Mouse (Mus musculus) inflammation-experienced regulatory T-cells, adult 6 months (primary cell): Measurements from ENCODE around the gene Tm7sf3. TPM values are rescaled to one million over a fixed set of nuclear protein-coding genes. Genes with fewer than 3 reads are reported as not detected.
"Not testable (repeated sequence)": the region's sequence is repeated elsewhere in the genome, so short reads cannot be mapped to it uniquely, and the experiment has no call there.

Experiments
- ATAC-seq: one replicate; pipeline ENCODE4 v1.8.0; 2017
- polyA plus RNA-seq, 3 experiments: library from polyadenylated mRNA; unstranded; fragments of 100-300 nt; shearing (Covaris generic); gene quantifications; one replicate each; pipeline ENCODE4 v1.2.1; 2017

Gene Tm7sf3
- polyA plus RNA-seq, 3 experiments from 2014 or later: 2.0 to 3.6 (median 3.0) TPM

DNA sequence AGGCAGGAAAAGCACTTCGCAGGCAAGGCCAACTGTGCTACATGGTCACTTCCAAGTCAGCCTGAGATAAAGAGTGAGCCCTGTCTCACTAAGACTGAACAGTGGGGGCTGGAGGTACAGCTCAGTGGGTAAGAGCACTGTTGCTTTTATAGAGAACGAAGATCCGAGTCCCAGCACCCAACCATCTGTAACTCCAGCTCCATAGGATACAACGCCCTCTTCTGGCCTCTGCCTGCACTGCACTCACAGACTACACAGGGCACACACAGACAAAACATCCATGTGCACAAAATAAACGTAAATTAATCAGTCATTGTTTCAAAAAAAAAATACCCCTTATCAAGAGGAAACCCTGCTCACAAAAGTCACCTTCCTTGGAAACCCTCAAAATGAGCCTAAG is 28.7 kb downstream of the Tm7sf3 start:
- ATAC-seq: no peak

DNA sequence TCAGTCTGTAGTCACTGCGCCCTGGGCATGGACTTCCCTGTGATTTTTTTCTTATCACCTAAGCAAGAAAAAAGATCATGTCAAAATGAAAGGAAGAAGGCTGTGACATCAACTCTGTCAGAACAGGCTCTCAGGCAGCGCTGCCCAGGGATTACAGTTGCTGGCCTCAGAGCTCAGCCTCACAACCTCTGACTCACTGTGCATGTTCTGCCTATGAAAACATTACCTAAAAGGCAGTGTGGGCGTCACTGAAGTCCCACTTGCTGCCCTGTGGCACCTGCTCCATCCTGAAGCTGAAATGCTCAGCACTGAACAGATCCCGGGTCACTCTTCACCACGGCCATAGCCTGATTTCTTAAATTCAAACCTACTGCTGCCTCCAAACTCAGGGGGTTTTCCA is 29.9 kb downstream of the Tm7sf3 start:
- no peak for ATAC-seq

DNA sequence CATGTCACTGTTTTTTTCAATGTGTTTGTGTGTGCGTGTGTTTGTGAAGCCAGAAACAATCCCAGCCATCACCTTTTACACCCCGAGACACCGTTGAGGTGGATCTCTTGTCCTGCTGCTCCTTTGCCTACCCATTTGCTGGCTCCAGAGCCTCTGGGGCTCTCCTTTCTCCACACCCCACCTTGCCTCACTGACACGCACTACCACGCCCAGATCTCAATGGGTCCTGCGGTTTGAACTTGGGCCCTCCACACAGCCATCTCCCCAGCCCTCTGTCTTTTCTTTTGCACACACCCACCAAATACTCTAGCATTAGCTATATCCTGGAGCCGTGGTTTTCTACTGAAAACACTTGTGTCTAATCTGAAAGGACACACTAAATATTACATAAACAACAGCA is 30.7 kb downstream of the Tm7sf3 start:
- no peak for ATAC-seq

DNA sequence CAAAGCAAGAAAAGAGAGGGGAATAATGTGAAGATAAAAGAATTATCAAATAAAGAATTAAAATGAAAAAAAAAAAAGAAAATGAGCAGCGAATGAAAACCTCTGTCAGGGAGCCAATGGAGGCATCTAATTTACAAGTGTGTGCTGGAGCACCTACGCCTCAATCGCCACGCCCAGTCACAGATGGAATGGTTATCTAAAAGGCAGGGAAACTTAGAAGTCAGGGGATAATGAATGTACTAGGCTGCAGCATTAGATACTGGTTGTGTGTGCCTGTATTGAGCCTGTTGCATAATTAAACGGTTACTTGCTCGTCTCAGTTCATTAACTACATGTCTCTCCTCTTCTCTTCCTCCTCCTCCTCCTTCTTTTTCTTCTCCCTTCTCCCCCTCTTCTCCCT is 31.2 kb downstream of the Tm7sf3 start:
- ATAC-seq: no peak

DNA sequence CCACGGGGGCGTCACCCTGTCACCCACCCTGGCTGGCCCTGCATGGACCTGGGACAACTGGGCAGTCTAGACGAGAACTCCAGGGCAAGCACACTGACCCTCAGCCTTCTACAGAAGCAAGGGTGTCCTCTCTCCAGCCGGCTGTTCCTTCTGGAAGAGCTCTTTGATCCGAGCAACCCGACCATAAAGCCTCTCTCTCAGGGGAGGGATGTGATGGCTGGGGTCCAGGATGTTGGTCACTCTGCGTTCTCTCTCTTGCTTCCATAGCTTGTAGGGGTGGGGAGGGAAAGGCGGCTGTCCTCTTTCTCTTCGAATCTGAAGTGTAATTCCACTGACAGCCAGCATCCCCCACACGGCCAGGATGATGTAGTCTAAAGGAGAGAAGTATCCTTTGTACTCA is 39.0 kb downstream of the Tm7sf3 start:
- no peak for ATAC-seq

DNA sequence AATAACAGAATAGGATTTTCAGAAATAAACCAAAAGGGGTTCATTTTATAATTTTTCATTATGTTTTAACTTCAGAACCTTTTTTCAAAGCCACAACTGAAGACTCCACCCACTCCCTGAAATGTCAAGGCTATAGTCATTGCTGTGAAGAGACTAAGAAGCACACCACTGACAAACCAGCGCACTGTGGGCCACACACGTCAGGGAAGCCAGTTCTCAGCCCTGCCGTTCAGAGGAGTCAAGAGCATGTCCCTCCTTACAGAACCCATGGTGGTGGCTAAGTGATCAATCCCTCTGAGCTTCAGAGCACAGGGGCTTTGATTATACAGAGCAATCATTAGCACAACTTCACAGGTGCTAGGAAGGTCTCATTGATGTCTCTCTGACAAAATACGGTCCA is 40.0 kb downstream of the Tm7sf3 start:
- no peak for ATAC-seq

DNA sequence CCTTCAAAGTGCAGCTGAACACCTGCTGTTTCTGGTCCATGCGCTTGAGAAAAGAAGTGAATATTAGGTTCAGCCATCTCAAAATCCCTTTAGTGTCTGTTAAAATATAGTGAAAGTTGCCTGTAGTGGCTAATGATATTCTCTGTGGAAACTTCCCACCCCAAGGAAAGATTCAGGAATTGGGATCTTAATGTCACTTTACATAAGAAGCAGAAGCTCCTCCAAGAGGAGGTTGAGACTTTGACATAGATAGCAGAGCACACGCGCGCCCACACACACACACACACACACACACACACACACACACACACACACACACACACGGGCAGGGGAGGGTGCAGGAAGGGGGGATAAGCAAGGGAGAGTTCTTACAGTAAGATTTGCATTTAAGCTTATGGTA is 57.5 kb downstream of the Tm7sf3 start:
- ATAC-seq: no peak

DNA sequence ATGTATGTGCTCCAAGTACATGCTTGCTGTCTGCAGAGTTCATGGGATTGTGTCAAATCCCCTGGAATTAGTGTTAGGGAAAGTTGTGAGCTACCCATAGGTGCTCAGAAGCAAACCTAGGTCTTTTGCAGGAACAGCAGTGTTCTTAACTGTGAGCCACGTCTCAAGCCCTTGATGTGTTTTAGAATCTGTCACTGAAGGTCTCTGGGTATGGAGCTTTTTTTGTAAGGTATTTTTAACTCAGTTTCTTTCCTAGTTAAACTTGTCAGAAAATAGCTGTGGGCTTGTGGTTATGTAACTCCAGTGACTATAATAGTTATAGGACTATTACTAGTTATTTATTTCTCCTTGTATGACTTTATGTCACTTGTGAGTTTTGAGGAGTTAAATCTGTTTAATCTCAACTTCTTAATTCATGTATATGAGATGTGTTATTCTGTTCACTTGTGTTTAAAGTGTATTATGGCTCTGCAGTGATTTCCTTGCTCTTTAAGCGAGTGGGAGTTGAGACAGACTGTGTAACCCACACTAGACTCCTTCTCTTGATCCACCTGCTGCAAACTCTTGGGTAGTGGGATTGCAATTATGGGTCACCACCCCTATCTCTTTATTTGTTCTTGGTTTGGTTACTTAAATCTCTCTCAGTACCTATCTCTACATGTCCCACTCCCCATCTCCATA is 59.1 kb downstream of the Tm7sf3 start:
- no peak for ATAC-seq

DNA sequence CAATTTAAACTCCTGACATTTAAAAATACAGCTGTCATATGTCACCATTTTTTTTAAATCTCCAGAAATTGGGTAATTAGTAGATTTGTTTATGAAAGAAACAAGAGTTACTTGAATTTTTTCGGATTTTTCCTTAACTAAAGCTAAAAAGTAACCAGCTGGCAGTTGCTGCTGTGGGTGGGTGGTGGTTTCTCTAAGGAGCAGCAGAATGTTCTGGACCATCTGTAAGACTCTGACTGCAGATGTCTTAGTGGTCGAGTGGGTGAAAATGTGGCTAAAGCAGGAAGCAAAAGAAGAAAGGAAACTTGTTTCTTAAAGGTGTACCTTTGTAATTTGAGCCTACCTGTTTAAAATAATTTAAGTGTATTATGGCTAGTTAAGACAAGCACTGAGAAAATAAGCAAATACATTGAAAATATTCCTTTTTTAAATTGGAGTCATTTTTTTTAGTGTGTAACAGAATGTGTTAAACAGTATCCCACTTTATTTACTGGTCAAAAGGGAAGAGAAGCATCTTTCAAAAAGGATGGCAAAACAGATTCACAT is 62.2 kb downstream of the Tm7sf3 start:
- ATAC-seq: no peak

DNA sequence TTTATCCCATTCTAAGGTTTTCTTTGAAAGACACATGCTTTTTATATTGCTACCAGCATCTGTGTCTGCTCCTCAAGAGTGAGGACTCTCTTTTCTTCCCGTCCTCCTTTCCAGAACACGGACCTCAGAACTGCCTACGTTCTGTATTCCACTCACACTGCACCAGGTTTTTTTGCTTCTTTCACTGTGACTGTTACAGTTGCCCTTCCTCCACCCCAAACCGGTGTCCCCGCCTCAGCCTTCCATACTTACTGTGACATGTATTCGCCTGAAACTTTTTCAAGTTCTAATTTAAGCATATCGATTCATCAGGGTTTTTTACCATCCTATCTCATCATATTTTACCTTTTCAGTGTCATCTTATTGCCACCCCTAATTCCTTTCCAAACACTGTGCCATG is 64.0 kb downstream of the Tm7sf3 start:
- ATAC-seq: peak; percentile 5

DNA sequence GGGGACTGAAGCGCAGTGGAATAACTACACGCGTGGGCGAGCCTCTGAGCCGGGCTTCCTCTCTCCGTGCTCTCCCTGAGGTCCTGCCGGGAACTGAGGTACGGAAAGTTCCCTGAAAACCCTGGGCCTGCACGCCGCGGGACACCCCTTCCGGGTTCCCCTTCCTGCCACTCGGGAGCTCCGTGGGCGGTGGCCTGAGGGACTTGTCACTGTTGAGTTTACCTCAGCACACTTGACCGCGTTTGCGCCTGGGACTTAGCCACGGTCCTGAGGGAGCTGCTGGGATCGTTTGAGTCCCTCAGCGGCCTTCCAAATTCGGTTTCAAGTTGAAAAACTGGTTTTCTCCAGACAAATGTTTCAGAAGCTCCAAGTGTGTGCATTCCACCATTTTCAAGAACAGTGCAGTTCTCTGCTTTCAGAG is 64.5 kb downstream of the Tm7sf3 start:
- ATAC-seq: peak; percentile 38

DNA sequence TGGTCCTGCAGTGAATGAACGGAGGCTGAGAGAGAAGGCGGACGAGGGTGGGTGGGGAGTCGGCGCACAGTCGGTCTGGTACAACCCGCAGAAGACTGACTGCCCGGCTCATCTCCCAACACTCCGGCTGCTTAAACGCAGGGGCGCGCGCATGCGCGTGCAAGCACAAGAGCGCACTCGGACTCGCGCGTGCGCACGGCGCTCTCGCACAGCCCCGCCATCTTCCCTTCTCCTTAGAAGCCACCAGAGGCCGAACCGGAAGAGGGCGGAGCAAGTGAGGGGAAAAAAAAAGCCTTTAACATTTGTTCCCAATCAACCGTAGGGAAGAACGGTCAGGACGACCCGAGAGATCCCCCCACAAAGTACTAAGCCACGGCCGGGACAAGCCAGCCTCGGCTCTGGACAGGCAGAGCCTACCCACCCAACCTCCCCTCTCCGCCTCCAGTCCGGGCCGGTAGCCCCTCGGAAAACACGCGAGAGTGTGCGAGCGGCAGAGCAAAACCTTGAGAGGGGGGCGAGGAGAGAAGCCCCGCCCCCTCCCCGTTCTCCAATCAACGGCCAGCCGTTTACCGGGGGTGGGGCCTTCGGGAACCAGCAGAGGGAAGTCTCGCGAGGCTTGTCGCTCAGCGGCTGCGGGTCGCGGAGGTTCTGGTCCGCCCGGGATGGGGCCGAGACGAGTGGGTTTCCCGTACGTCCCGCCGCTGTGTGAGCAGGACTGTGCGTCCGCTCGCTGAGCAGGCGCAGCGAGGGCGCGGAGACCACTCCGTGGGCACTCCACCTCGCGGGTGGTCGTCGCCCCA is 65.1 kb downstream of the Tm7sf3 start, which contains the start of gene Ints13:
Gene Ints13 (minus strand): TSS at position 526 of the 800 bp plus-strand sequence.
- peak; percentile 78 for ATAC-seq

DNA sequence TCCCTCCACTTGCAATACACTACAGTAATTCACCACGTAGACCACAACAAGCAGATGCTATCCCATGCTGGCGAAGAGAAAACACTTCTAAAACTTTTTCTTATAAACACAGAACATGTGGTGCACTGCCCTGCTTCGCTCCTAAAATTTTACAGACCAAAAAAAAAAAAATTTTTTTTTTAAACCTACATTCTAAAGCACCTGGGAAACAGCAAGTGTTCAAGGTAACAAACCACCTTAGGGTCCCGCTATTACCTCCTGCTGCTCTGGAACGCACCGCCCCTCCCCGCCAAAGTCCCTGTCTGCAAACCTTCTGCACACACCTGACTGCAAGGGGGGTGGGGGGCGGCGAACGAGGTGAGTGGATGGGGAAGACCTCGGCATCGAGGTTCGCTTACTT is 65.7 kb downstream of the Tm7sf3 start, which contains the start of gene Fgfr1op2:
Gene Fgfr1op2 (plus strand): TSS at position 301 of the 400 bp plus-strand sequence.
- no peak for ATAC-seq

DNA sequence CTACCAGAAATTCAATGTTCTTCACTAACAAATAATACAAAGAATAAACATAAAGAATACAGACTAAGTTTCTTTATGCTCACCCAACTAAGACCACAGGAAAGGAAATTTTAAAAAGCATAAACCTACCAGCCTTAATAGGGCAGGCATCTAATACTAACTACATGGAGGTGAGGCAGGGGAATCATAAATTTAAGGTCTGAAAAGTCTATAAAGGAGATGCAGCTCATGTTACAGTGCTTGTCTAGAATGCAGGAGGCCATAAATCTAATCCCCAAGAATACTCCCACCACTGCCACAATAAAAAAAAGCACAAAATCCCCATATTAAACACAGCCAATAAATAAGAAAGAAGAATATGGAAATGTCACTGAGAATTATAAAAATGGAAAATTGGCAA is 70.6 kb downstream of the Tm7sf3 start:
- no peak for ATAC-seq

DNA sequence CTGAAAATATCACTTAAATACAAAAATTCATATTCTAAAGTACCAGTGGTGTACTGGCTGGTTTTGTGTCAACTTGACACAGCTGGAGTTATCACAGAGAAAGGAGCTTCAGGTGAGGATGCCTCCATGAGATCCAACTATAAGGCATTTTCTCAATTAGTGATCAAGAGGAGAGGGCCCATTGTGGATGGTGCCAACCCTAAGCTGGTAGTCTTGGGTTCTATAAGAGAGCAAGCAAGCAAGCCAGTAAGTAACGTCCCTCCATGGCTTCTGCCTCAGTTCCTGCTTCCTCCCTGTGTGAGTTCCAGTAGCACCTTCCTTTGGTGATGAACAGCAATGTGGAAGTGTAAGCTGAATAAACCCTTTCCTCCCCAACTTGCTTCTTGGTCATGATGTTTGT is 80.2 kb downstream of the Tm7sf3 start:
- ATAC-seq: not testable (repeated sequence)

Other genes with a start within 250 kb of the Tm7sf3 start
- 100 to 1,000 TPM in 1 of 3 experiments, 10 to 100 TPM in 2; 43.2 to 111 (median 94.9) TPM for gene Itpr2, start 140.6 kb downstream of the Tm7sf3 start, polyA plus RNA-seq
- gene Fgfr1op2, start 65.6 kb downstream of the Tm7sf3 start, polyA plus RNA-seq: 100 to 1,000 TPM in 1 of 3 experiments, 10 to 100 TPM in 2; 80.5 to 140 (median 88.8) TPM
- 10 to 100 TPM; 54.4 to 76.9 (median 68.4) TPM for gene Ints13, start 65.0 kb downstream of the Tm7sf3 start, polyA plus RNA-seq
- 10 to 100 TPM; 58.0 to 64.2 (median 58.9) TPM for gene Med21, start 277 bp downstream of the Tm7sf3 start, polyA plus RNA-seq
- gene Stk38l, start 82.2 kb upstream of the Tm7sf3 start, polyA plus RNA-seq: 10 to 100 TPM; 10.7 to 32.2 (median 22.0) TPM
- 1 to 10 TPM; 4.0 to 8.0 (median 7.9) TPM for gene Arntl2, start 153.2 kb upstream of the Tm7sf3 start, polyA plus RNA-seq
- not detected for gene Smco2, start 207.3 kb upstream of the Tm7sf3 start, polyA plus RNA-seq
- 10 to 100 TPM in 1 of 3 experiments, 1 to 10 TPM in 2; 7.7 to 14.1 (median 8.8) TPM for gene Ppfibp1, start 245.7 kb upstream of the Tm7sf3 start, polyA plus RNA-seq